Mouse (Mus musculus) heart, embryonic 14.5 days (tissue): Measurements from ENCODE around the gene Nxn. TPM values are rescaled to one million over a fixed set of nuclear protein-coding genes. Genes with fewer than 3 reads are reported as not detected.

Source experiments
- ATAC-seq: fragments of 200-750 bp; cut with Nextera tagmentation; 2 replicates; pipeline ENCODE4 v1.8.0; 2017; ENCODE audit warnings: low read depth, moderate TSS enrichment; ENCODE audit not compliant: insufficient number of reproducible peaks, insufficient read depth, low FRiP score
- H3K27ac ChIP-seq, 2 experiments: fragments of 200-500 bp in 1 of 2; fragments of 300-500 bp in 1 of 2; sonication (generic) in 1 of 2; replicated peaks in 1 of 2; 2 replicates each; pipeline ENCODE4 v1.5.1; 2012 to 2014; ENCODE audit warnings: low read depth in 2 of 2, low read length in 2 of 2, control low read depth in 1 of 2, mild to moderate bottlenecking in 1 of 2, mixed read lengths in 1 of 2; ENCODE audit not compliant: control insufficient read depth in 1 of 2, insufficient read depth in 1 of 2
- H3K27me3 ChIP-seq: fragments of 300-500 bp; sonication (generic); 2 replicates; pipeline ENCODE4 v1.6.1; 2014; ENCODE audit warnings: mild to moderate bottlenecking, low read length, control low read depth; ENCODE audit not compliant: control insufficient read depth, insufficient read depth
- H3K36me3 ChIP-seq: fragments of 300-500 bp; sonication (generic); 2 replicates; pipeline ENCODE4 v1.6.1; 2014; ENCODE audit warnings: mild to moderate bottlenecking, control low read depth, low read length, mixed read lengths; ENCODE audit not compliant: control insufficient read depth, insufficient read depth
- H3K4me1 ChIP-seq, 2 experiments: fragments of 200-500 bp in 1 of 2; fragments of 300-500 bp in 1 of 2; sonication (generic) in 1 of 2; 2 replicates each; pipeline ENCODE4 v1.6.1; 2012 to 2014; ENCODE audit warnings: low read length in 2 of 2, control low read depth in 1 of 2, mixed read lengths in 1 of 2; ENCODE audit not compliant: control insufficient read depth in 2 of 2, insufficient read depth in 2 of 2
- H3K4me2 ChIP-seq: fragments of 300-500 bp; sonication (generic); 2 replicates; pipeline ENCODE4 v1.6.1; 2014; ENCODE audit warnings: mild to moderate bottlenecking, low read length
- H3K4me3 ChIP-seq, 2 experiments: fragments of 200-500 bp in 1 of 2; fragments of 300-500 bp in 1 of 2; sonication (generic) in 1 of 2; 2 replicates each; pipeline ENCODE4 v1.5.1; 2012 to 2014; ENCODE audit warnings: low read length in 2 of 2, mild to moderate bottlenecking in 2 of 2, control low read depth in 1 of 2, low read depth in 1 of 2, moderate library complexity in 1 of 2; ENCODE audit not compliant: control insufficient read depth in 1 of 2, insufficient read depth in 1 of 2
- H3K9ac ChIP-seq: fragments of 300-500 bp; sonication (generic); 2 replicates; pipeline ENCODE4 v1.6.1; 2014; ENCODE audit warnings: mild to moderate bottlenecking, low read length
- H3K9me3 ChIP-seq: fragments of 300-500 bp; sonication (generic); 2 replicates; pipeline ENCODE4 v1.6.1; 2016; ENCODE audit warnings: low read length, control low read depth; ENCODE audit not compliant: control insufficient read depth
- WGBS: fragments of 180-500 bp; shearing (Covaris S2); extraction: QIAGEN DNeasy Blood & Tissue Kit; methylation state at CpG from one replicate; pipeline ENCODE4 v1.1.7; 2014; 5-methylcytosine and 5-hydroxymethylcytosine counted together
- polyA plus RNA-seq: library from polyadenylated mRNA; unstranded; fragments of >200 nt; fragmentation: Nextera tagmentation; extraction: Ambion mirVana; gene quantifications from 2 replicates; pipeline ENCODE4 v1.2.1, GENCODE M21; 2014

Nxn gene
- polyA plus RNA-seq, 1 experiment from 2014 or later: 26.8 TPM

DNA sequence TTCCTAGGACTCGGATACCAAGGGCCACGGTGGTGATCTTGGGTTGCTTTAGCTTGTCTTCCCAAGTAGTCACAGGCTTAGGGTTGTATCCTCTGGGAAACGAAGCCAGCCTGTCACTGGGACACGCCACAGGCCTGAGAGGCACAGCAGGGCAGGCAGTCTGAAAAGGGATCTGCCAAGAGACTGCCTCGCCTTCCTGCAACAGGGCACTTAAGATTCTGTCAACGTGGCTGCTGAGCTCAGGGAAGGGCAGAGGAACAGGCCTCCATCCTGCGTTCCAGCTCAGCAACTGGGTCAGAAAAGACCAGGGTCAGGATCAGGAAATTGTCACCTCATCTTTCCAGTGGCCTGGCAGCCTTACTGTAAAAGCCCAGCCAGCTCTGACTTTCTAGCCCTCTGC, 30.6 kb upstream of the Nxn start:
- peak overlapping the region; percentile 72 to 86 for H3K27ac ChIP-seq
- H3K4me1 ChIP-seq: peaks cover 46 to 67% of the 10 kb centered on the region in 2 experiments
- no peak overlapping the region for H3K4me3 ChIP-seq
- no peak for ATAC-seq
- H3K36me3 ChIP-seq: peaks cover 19% of the 10 kb centered on the region
- peak overlapping the region; percentile 42; the same call in 1 of the 2 replicates for H3K9ac ChIP-seq
- no peaks in the 10 kb centered on the region for H3K27me3 ChIP-seq
- WGBS: 28% methylated on average over 7 of the region's 7 CpGs
- H3K4me2 ChIP-seq: no peak overlapping the region
- H3K9me3 ChIP-seq: no peaks in the 10 kb centered on the region

DNA sequence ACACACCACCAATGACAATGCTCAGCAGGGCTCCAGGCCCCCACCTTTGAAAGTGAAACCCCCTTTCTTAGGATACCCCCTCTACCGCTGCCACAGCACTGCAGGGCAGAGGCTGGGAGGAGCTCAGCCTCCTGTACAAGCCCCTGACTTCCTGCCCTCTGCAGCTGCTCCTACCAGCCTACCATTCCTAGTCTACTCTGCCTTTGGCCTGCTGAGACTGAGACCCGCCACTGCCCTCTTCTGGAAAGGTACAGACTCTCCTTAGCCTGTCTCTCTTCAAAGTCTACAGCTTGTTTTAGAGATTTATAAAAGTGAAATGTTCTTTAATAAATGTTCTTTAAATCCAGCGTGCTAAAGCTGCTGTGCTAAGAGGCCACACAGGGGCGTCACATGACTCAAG, 30.1 kb upstream of the Nxn start:
- Histone ChIP-seq H3K9ac (peak overlapping the region; percentile 42; the same call in 1 of the 2 replicates), H3K36me3 (peaks cover 18% of the 10 kb centered on the region), H3K4me2 (no peak overlapping the region), H3K27me3 (no peaks in the 10 kb centered on the region), H3K9me3 (no peaks in the 10 kb centered on the region), H3K4me3 (no peak overlapping the region), H3K27ac (peak overlapping the region; percentile 72 to 86), H3K4me1 (peaks cover 46 to 68% of the 10 kb centered on the region in 2 experiments)
- 35% methylated on average over 4 of the region's 4 CpGs for WGBS
- no peak for ATAC-seq

DNA sequence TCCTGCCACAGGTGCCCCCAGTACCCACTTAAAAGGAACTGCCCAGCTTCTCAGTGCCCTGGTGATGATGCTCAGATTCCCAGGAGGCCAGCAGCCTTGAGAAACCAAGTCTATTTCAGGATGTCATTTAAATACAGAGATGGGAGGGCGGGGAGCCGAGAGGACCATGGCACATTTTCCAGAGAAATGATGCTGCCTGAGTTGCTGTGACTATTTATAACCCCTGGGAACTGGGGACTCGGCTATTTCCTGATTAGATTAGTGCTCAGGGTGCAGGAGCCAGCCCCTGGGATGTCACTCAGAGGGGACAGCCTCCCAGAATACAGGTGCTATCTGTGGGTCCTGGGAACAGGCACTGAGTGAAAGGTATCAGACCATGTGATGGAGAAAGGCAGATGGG, 28.8 kb upstream of the Nxn start:
- peak; percentile 45 for ATAC-seq
- Histone ChIP-seq H3K4me3 (no peak overlapping the region), H3K27ac (peak overlapping the region; percentile 77 to 86), H3K27me3 (no peaks in the 10 kb centered on the region), H3K9ac (no peak overlapping the region), H3K36me3 (peaks cover 18% of the 10 kb centered on the region), H3K9me3 (no peaks in the 10 kb centered on the region), H3K4me2 (peak overlapping the region; percentile 7; the same call in 1 of the 2 replicates), H3K4me1 (peaks cover 45 to 66% of the 10 kb centered on the region in 2 experiments)
- WGBS: 3% methylated on average over 3 of the region's 3 CpGs

DNA sequence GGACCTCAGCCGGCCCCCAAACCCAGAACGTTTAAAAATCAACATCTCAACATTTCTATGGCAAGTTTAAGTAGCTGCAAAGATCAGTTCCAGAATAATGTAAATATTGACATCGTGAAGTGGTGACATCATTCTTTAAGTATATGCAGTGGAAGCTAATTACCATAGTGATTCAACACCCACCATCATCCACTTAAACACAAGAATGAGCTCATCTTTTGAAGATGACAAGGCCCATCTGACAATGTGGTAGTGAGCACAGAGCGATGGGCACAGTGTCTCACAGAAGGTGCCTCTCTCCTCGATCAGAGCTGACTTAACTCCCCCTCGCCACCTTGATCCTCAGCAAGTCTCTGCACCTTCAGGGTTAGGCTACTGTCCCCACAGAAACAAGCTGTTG, 26.8 kb upstream of the Nxn start:
- 81% methylated on average over 6 of the region's 6 CpGs for WGBS
- peaks cover 37% of the 10 kb centered on the region for H3K36me3 ChIP-seq
- no peak for ATAC-seq
- no peaks in the 10 kb centered on the region for H3K9me3 ChIP-seq
- H3K27ac ChIP-seq: no peak overlapping the region
- H3K27me3 ChIP-seq: no peaks in the 10 kb centered on the region
- no peak overlapping the region for H3K4me3 ChIP-seq
- no peak overlapping the region for H3K9ac ChIP-seq
- no peak overlapping the region for H3K4me2 ChIP-seq
- peaks cover 34 to 50% of the 10 kb centered on the region in 2 experiments for H3K4me1 ChIP-seq

DNA sequence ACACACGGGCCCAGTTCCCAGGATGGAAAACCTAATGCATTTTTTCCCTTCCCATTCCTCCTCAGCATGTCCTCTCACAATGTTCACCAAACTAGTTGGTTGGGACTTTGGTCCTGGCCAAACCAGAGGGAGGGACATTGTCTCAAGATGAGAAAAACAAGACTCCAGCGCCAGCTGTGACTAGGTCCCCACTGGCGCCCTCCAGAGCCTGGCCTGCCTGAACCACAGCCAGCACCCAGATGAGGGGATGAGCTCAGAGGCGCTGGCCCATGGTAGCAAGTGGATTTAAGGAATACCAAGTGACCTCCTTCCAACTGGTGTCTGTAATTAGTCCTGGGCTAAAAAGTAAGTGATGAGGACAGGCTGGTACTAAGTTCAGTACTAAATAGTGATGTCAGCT, 22.0 kb upstream of the Nxn start:
- Histone ChIP-seq H3K4me1 (peaks cover 0 to 18% of the 10 kb centered on the region in 2 experiments; a peak in 2 of 4 replicates), H3K27ac (no peak overlapping the region), H3K36me3 (peaks cover 83% of the 10 kb centered on the region), H3K9me3 (no peaks in the 10 kb centered on the region), H3K9ac (no peak overlapping the region), H3K4me2 (no peak overlapping the region), H3K4me3 (no peak overlapping the region), H3K27me3 (no peaks in the 10 kb centered on the region)
- 72% methylated on average over 4 of the region's 4 CpGs for WGBS
- ATAC-seq: no peak

DNA sequence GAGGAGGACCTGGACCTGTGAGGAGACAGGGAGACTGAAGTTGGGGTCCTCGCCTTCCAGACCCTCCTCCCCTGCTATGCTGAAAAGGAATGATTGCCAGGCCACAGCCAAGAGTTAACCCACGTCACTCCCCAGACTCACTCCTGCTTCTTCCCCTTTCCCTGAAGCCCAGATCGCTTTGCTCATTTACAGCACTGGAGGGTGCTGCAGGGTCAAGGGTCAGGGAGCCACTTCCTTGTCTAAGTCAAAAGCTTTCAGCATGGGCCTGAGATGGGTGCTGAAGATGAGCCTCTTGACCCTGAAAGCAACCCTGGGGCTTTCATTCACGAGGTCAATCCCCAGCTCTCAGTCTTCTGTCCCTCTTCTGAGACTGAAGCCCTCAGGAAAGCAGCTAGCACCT, 20.2 kb upstream of the Nxn start:
- Histone ChIP-seq H3K9me3 (no peaks in the 10 kb centered on the region), H3K27me3 (no peaks in the 10 kb centered on the region), H3K4me3 (no peak overlapping the region), H3K36me3 (peaks cover 95% of the 10 kb centered on the region), H3K4me1 (peaks cover 0 to 8% of the 10 kb centered on the region in 2 experiments; a peak in 2 of 4 replicates), H3K27ac (no peak overlapping the region), H3K4me2 (no peak overlapping the region), H3K9ac (no peak overlapping the region)
- WGBS: 68% methylated on average over 4 of the region's 4 CpGs
- ATAC-seq: no peak

DNA sequence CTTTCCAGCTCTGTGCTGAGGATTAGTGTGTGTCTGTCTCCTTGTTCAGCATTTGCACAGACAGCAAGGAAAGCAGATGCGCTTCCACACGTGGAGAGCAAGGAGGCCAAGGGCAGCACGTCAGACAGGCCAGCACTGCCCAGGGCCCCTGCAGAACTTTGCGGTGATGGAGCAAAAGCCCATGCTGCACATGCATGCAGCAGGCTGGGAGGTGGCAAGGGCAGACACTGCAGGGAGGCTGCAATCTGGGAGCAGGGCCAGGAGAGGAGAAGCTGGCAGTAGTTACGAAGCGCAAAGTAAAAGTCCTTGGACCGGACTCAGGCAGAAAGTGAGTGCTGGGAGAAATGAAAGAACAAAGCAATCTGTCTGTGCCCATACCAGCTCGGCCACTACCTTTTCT, 19.5 kb upstream of the Nxn start:
- no peak overlapping the region for H3K27ac ChIP-seq
- peaks cover 0 to 7% of the 10 kb centered on the region in 2 experiments; a peak in 2 of 4 replicates for H3K4me1 ChIP-seq
- peaks cover 96% of the 10 kb centered on the region for H3K36me3 ChIP-seq
- no peak overlapping the region for H3K4me3 ChIP-seq
- no peak for ATAC-seq
- no peak overlapping the region for H3K4me2 ChIP-seq
- WGBS: 79% methylated on average over 8 of the region's 8 CpGs
- no peaks in the 10 kb centered on the region for H3K27me3 ChIP-seq
- H3K9me3 ChIP-seq: no peaks in the 10 kb centered on the region
- no peak overlapping the region for H3K9ac ChIP-seq

DNA sequence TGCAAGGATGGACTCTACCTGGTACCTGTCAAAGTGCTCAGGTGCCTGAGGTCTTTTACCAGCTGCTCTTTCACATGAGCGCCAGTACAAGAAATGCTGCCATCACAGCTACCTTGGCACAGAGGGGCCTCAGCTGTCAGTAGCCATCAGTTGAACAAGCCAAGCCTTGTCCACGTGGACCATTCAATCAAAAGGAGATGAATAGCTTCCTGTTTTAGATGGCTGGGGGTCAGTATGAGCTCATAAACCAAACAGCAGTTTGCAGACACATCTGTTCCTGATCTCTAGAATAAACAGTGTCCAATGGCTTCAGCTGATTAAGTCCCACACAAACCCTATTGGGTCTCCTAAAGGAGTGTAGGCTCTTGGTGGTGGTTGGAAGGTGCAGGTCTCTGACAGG, 17.0 kb upstream of the Nxn start:
- H3K4me2 ChIP-seq: no peak overlapping the region
- H3K36me3 ChIP-seq: peaks cover 88% of the 10 kb centered on the region
- H3K27me3 ChIP-seq: no peaks in the 10 kb centered on the region
- peaks cover 0 to 7% of the 10 kb centered on the region in 2 experiments; a peak in 2 of 4 replicates for H3K4me1 ChIP-seq
- no peak overlapping the region for H3K4me3 ChIP-seq
- no peak overlapping the region for H3K9ac ChIP-seq
- ATAC-seq: no peak
- H3K9me3 ChIP-seq: no peaks in the 10 kb centered on the region
- WGBS: 59% methylated on average over 2 of the region's 2 CpGs
- no peak overlapping the region for H3K27ac ChIP-seq
